Mouse (Mus musculus) hindbrain, postnatal 0 days (tissue): Measurements from ENCODE around the gene Rcan2. TPM values are rescaled to one million over a fixed set of nuclear protein-coding genes. Genes with fewer than 3 reads are reported as not detected.
A peak's percentile ranks its signal among the peaks of the same experiment; 100 is the strongest.

Experiments
- ATAC-seq: fragments of 200-750 bp; cut with Nextera tagmentation; 2 replicates; pipeline ENCODE4 v1.8.0; 2017; ENCODE audit warnings: mild to moderate bottlenecking, moderate TSS enrichment, moderate library complexity
- DNase-seq: peaks from one replicate; pipeline ENCODE4 v3.0.0-alpha.2; 2015; ENCODE audit warnings: low spot score
- H3K27ac ChIP-seq: fragments of 300-500 bp; sonication (generic); 2 replicates; pipeline ENCODE4 v1.5.1; 2014; ENCODE audit warnings: mild to moderate bottlenecking
- H3K27me3 ChIP-seq: fragments of 300-500 bp; sonication (generic); 2 replicates; pipeline ENCODE4 v1.6.1; 2014; ENCODE audit warnings: low read length, mixed read lengths; ENCODE audit not compliant: insufficient read depth
- H3K36me3 ChIP-seq: fragments of 300-500 bp; sonication (generic); 2 replicates; pipeline ENCODE4 v1.6.1; 2014; ENCODE audit warnings: low read length, mixed read lengths; ENCODE audit not compliant: insufficient read depth
- H3K4me1 ChIP-seq: fragments of 300-500 bp; sonication (generic); 2 replicates; pipeline ENCODE4 v1.6.1; 2014; ENCODE audit warnings: antibody characterized with exemption, low read length, mixed read lengths; ENCODE audit not compliant: insufficient read depth
- H3K4me2 ChIP-seq: fragments of 300-500 bp; sonication (generic); 2 replicates; pipeline ENCODE4 v1.6.1; 2014; ENCODE audit warnings: low read depth, mild to moderate bottlenecking, low read length, moderate library complexity, mixed read lengths
- H3K4me3 ChIP-seq: fragments of 300-500 bp; sonication (generic); 2 replicates; pipeline ENCODE4 v1.5.1; 2014; ENCODE audit warnings: low read length
- H3K9ac ChIP-seq: fragments of 300-500 bp; sonication (generic); replicated peaks from 2 replicates; pipeline ENCODE4 v1.6.1; 2014; ENCODE audit warnings: mild to moderate bottlenecking, low read length, moderate library complexity, mixed read lengths
- H3K9me3 ChIP-seq: fragments of 300-500 bp; sonication (generic); 2 replicates; pipeline ENCODE4 v1.6.1; 2016; ENCODE audit warnings: low read length, mixed read lengths
- CTCF ChIP-seq: IDR thresholded peaks from 2 replicates; pipeline ENCODE4 v1.5.1; 2016; ENCODE audit warnings: antibody characterized with exemption, control low read depth, low read depth
- WGBS: fragments of 180-500 bp; shearing (Covaris S2); extraction: QIAGEN DNeasy Blood & Tissue Kit; methylation state at CpG from one replicate; pipeline ENCODE4 v1.1.7; 2014; 5-methylcytosine and 5-hydroxymethylcytosine counted together
- polyA plus RNA-seq: library from polyadenylated mRNA; unstranded; fragments of >200 nt; fragmentation: Nextera tagmentation; extraction: Ambion mirVana; gene quantifications from 2 replicates; pipeline ENCODE4 v1.2.1, GENCODE M21; 2015
- total RNA-seq: library from RNA; depleted of rRNA; stranded (reverse); fragments of >200 nt; gene quantifications from 2 replicates; pipeline ENCODE4 v1.2.3, GENCODE M21; 2014

Rcan2 gene
- total and polyA plus RNA-seq, 2 experiments from 2014 or later, result 102 to 124 TPM

DNA sequence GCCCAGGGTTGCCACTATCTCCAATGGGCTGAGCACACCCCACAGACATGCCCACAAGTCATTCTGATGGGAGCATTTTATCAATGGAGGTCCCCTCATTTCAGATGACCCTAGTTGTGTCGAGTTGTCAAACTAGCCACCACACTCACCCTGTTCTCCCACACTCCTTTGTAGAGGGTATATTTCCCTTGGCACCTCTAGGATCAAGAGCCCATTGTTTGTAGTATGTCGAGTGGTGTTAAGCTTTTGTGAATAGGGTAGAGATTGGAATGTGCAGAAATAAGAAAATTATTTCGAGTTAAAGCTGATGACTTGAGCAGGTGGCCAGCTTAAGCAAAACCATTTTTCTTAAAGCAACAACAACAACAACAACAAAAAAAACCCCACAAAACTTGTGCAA lies 47.8 kb downstream of the Rcan2 start:
- Histone ChIP-seq H3K9ac (no peak overlapping the region), H3K4me3 (no peak overlapping the region), H3K27ac (no peak overlapping the region), H3K9me3 (no peaks in the 10 kb centered on the region), H3K4me2 (no peak overlapping the region), H3K36me3 (no peaks in the 10 kb centered on the region), H3K27me3 (no peaks in the 10 kb centered on the region), H3K4me1 (no peaks in the 10 kb centered on the region)
- 78% methylated on average over 3 of the region's 3 CpGs for WGBS
- DNase-seq, result no peak
- ATAC-seq, result no peak
- no peak for TF ChIP-seq CTCF

GRCm38 (mm10) chr17:43855132-43855531 lies 54.0 kb downstream of the Rcan2 start:
- no peak for ATAC-seq
- no peak overlapping the region for H3K27ac ChIP-seq
- DNase-seq, result no peak
- H3K4me1 ChIP-seq, result no peaks in the 10 kb centered on the region
- H3K4me2 ChIP-seq, result no peak overlapping the region
- no peaks in the 10 kb centered on the region for H3K36me3 ChIP-seq
- WGBS, result 85% methylated on average over 5 of the region's 5 CpGs
- no peak overlapping the region for H3K4me3 ChIP-seq
- H3K27me3 ChIP-seq, result no peaks in the 10 kb centered on the region
- H3K9ac ChIP-seq, result no peak overlapping the region
- no peak for TF ChIP-seq CTCF
- H3K9me3 ChIP-seq, result no peaks in the 10 kb centered on the region

- no peaks in the 10 kb centered on the region for H3K36me3 ChIP-seq
- no peaks in the 10 kb centered on the region for H3K4me1 ChIP-seq
- H3K27ac ChIP-seq, result no peak overlapping the region
- no peak overlapping the region for H3K4me2 ChIP-seq
- WGBS, result 64% methylated on average over 4 of the region's 4 CpGs
- H3K4me3 ChIP-seq, result no peak overlapping the region
- TF ChIP-seq CTCF, result no peak
- H3K9ac ChIP-seq, result no peak overlapping the region
- DNase-seq, result no peak
- H3K27me3 ChIP-seq, result no peaks in the 10 kb centered on the region
- H3K9me3 ChIP-seq, result no peaks in the 10 kb centered on the region
- no peak for ATAC-seq
Measured at GRCm38 (mm10) chr17:43856081-43856480, 54.9 kb downstream of the Rcan2 start.

GRCm38 (mm10) chr17:43868808-43869207 lies 67.7 kb downstream of the Rcan2 start:
- no peaks in the 10 kb centered on the region for H3K4me1 ChIP-seq
- H3K9ac ChIP-seq, result no peak overlapping the region
- H3K27me3 ChIP-seq, result no peaks in the 10 kb centered on the region
- no peaks in the 10 kb centered on the region for H3K36me3 ChIP-seq
- H3K4me2 ChIP-seq, result no peak overlapping the region
- peak; percentile 53 for TF ChIP-seq CTCF
- H3K4me3 ChIP-seq, result no peak overlapping the region
- 88% methylated on average over 9 of the region's 9 CpGs for WGBS
- DNase-seq (peak; percentile 21), ATAC-seq (no peak)
- H3K9me3 ChIP-seq, result no peaks in the 10 kb centered on the region
- no peak overlapping the region for H3K27ac ChIP-seq

- no peak for ATAC-seq
- TF ChIP-seq CTCF, result peak; percentile 91
- Histone ChIP-seq H3K27me3 (no peaks in the 10 kb centered on the region), H3K4me2 (no peak overlapping the region), H3K27ac (no peak overlapping the region), H3K36me3 (no peaks in the 10 kb centered on the region), H3K9ac (no peak overlapping the region), H3K4me1 (no peaks in the 10 kb centered on the region), H3K9me3 (no peaks in the 10 kb centered on the region), H3K4me3 (no peak overlapping the region)
- WGBS, result 21% methylated on average over 5 of the region's 5 CpGs
- peak; percentile 74 for DNase-seq
Measured at GRCm38 (mm10) chr17:43869677-43870076, 68.5 kb downstream of the Rcan2 start.

DNA sequence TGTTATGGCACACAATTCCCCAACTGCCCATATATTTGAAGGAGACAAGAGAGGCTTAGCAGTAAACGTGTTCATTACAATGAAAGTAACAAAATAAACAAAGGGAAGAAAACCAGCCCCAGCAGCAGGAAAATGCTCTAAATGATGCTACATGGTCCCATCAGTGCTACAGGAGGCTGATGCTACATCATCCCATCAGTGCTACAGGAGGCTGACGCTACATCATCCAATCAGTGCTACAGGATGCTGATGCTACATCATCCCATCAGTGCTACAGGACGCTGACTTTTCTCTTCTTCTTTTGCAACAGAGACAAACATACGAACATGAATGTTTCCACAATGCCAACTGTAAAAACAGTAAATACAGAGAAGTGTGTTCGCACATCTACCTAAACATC lies 73.3 kb downstream of the Rcan2 start:
- Histone ChIP-seq H3K4me1 (no peaks in the 10 kb centered on the region), H3K27ac (no peak overlapping the region), H3K9ac (no peak overlapping the region), H3K4me2 (no peak overlapping the region), H3K9me3 (no peaks in the 10 kb centered on the region), H3K27me3 (no peaks in the 10 kb centered on the region), H3K4me3 (no peak overlapping the region), H3K36me3 (no peaks in the 10 kb centered on the region)
- no peak for TF ChIP-seq CTCF
- 81% methylated on average over 5 of the region's 5 CpGs for WGBS
- no peak for ATAC-seq
- DNase-seq, result no peak

- 57% methylated on average over 2 of the region's 2 CpGs for WGBS
- ATAC-seq (no peak), DNase-seq (no peak)
- no peak overlapping the region for H3K4me3 ChIP-seq
- H3K27ac ChIP-seq, result no peak overlapping the region
- TF ChIP-seq CTCF, result no peak
- H3K9ac ChIP-seq, result no peak overlapping the region
- no peaks in the 10 kb centered on the region for H3K27me3 ChIP-seq
- no peaks in the 10 kb centered on the region for H3K4me1 ChIP-seq
- no peak overlapping the region for H3K4me2 ChIP-seq
- no peaks in the 10 kb centered on the region for H3K9me3 ChIP-seq
- H3K36me3 ChIP-seq, result no peaks in the 10 kb centered on the region
Measured at GRCm38 (mm10) chr17:43877425-43877824, 76.3 kb downstream of the Rcan2 start.
